Mouse (Mus musculus) lung, postnatal 4 days (tissue): ENCODE measurements around the gene Zfp952.
A peak's percentile ranks its signal among the peaks of the same experiment; 100 is the strongest.
"Not testable (repeated sequence)": the region's sequence is repeated elsewhere in the genome, so short reads cannot be mapped to it uniquely, and the experiment has no call there.

Experiments used
- DNase-seq, 2 experiments: peaks; one replicate each; pipeline ENCODE4 v3.0.0; 2021

The Zfp952 gene

DNA sequence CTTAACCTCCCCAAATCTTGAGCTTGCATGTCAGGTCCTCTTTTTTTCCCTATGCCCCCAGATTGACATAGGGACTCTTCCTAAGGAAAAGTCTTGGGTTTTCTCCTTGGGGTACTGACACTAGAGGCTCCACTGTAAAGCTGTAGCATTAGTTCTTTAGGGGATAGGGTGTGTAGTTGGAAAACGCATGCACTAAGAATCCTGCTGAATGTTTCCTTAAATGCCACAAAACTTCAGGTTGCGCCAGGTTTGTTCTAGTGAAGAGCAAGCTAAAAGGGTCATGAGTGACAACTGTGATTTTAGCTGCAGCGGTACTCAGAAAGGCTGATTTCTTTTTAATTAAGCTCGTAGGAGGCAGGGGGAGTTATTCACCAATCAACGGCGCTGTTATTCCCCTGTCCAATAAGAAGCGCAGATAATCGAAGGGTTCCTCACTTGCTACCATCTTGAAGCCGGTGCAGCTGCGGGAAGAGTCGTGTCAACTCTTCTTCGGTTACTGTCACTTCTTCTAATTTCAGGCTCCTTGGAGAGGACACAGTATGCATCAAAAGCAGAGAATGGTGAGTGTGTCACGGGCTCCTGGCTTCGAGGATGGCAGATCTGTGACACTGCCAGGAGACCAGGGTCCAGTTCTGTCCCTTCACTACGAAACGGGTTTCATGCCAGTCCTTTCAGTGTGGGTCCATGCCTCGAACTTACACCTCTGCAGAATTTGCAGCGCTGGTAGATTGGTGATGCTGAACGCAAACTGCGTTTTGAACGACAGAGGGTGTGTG, at the start of gene Zfp952:
Zfp952 (plus strand) TSS at position 431 of the 776 bp plus-strand sequence.
- peak; percentile 75 to 90 for DNase-seq

DNA sequence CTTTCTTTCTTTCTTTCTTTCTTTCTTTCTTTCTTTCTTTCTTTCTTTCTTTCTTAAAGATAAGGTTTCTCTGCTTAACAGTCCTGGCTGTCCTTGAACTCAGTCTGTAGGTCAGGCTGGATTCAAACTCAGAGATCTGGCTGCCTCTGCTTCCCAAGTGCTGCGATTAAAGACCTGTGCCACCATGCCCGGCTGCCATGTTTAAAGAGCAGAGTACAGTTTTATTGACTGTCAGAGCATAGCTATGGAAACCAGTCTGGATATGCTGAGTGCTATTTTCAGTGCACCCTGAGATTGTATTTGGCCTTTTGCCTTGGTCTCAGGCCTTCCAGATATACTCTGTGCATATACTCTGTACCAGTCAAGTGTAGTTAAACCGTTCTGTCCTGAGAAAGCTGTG, 49.3 kb upstream of the Zfp952 start:
- DNase-seq = no peak

DNA sequence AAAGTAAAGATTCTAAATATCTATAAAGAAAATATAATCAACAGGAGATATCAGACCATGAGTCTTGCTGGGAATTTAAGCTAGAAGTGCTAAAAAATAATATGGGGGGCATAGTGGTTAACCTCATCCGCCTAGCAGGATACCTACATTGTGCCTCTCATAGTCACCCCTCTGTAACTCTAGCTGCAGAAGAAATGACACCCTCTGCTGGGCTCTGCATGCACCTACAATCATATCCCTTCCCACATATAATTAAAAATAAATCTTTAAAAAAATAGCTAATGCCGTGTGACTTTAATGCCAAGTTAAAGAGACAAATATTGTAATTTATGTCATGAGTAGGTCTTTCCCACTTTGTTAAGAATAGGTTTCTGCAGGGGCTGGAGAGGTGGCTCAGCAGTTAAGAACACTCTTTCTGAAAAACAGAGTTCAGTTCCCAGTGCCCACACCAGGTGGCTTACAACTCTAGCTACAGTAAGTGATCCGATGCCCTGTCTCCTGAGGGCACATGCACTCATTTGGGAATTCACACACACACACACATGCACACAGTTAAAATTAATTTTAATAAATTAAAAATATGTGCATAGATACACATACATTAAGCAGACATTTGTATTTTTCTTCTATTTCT, 48.4 kb upstream of the Zfp952 start:
- no peak for DNase-seq

DNA sequence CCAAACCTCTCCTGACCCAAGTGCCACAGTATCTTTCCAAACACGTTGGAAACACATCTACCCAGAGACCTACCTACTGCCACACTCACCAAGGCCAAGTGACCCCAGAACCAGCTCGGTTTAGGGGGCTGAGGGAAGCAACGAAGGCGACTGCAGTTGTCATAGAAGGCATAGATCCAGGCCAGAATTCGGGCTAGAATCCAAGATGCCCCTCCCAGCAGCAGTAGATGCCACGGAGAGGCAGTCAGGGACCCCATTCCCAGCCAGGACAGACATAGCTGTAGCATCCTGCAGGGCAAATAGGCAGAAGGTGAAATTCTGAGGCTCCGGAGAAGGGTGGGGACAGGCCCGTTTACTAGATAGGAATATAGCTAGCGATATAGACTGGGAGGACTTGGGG, 46.2 kb upstream of the Zfp952 start:
- DNase-seq = peak in 1 of 2 experiments; percentile 13

DNA sequence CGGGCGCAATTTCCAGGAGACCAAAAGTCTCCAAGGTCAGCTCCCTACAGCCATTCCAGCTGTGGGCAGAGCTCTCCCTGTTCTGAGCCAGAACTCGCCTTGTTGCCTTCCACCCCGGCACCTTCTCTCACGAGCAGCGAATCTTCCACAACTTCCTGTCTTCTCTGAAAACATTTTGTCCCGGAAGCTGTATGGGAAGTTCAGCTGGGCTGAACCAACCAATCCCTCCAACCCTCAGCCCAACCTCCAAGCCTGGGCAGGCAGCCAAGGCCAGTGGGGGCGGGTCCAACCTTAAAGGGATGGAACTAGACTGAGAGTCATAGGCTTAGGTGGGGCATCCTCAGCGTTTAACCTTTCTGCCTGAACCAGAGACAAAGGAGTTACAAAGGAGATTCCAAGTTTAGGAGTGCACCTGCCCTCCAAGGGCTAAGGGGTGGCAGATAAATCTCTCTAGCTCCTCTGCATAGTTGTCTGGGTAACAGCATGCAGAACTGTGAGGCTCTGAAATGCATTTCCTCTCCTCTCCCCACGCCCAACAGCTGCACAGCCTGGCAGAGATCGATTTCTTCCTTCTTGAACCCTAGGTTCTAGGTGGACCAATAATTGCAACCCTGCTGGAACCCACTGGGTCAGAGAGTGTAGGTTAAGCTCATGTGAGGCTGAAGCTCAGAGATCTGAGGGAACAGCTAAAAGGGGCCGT, 45.6 kb upstream of the Zfp952 start, which contains the start of gene Cyp4f13:
Cyp4f13 (minus strand) TSS at position 188 of the 700 bp plus-strand sequence.
- DNase-seq = peak; percentile 97 to 99

DNA sequence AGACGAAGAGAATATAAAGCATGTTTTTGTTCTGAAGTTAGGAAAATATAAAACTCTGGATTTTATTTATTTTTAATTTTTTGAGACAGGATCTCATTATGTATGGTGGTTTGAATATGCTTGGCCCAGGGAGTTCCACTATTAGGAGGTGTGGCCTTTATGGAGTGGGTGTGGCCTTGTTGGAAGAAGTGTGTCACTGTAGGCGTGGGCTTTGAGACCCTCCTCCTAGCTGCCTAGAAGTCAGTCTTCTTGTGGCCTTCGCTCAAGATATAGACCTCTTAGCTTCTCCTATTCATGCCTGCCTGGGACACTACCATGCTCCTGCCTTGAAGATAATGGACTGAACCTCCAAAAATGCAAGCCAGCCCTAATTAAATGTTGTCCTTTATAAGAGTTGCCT, 42.8 kb upstream of the Zfp952 start:
- no peak for DNase-seq

DNA sequence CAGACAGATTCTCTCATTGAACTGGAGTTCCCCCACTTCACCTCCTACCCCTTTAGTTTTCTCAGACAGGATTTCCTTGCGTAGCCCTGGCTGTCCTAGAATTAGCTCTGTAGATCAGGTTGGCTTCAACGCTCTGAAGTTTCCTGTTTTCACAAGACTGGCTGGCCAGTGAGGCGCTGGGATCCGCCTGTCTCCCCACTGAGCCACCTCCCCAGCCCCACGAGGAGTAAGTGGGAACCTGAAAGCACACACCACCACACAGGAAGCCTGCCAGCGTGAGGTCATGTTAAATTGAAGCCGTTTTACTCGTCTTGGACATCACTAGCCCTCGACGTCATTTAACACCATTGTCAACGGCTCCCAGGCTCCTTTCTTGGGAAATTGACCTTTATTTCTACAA, 41.9 kb upstream of the Zfp952 start:
- DNase-seq = no peak

DNA sequence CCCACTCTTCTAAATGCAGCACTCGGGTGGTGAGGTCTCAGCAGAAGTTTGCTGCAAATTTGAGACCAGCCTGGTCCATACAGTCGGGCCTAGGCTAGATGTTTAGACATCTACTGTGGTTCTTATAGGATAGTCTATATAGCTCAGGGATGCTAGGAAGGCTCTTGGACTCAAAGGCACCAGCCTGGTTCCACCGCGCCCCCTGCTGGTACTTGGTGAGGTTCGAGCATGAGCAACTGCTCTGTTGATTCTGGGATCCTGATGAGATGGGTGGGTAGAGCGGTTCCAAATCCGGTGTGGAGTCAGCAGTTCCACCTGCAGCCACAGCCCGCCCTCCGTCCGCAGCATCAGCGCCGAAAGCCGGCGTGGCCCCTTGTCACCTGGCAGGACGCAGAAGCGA, 41.5 kb upstream of the Zfp952 start:
- DNase-seq = peak; percentile 77 to 83

DNA sequence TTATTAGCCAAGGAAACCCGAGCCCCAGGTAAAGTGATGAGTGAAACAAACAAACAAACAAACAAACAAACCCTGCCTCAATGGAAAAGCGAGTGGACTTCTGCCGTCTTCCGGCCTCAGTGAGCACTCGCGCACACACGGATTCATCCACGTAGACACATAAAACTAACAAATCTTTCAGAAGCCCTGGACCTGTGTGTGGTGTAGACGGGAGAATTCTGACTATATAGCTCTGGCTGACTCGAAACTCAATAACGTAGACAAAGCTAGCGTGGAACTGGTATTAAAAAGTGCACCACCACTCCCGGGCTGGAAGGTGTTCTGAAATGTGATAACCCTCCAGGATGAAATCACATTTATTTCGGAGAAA, 27.7 kb upstream of the Zfp952 start:
- DNase-seq = no peak

DNA sequence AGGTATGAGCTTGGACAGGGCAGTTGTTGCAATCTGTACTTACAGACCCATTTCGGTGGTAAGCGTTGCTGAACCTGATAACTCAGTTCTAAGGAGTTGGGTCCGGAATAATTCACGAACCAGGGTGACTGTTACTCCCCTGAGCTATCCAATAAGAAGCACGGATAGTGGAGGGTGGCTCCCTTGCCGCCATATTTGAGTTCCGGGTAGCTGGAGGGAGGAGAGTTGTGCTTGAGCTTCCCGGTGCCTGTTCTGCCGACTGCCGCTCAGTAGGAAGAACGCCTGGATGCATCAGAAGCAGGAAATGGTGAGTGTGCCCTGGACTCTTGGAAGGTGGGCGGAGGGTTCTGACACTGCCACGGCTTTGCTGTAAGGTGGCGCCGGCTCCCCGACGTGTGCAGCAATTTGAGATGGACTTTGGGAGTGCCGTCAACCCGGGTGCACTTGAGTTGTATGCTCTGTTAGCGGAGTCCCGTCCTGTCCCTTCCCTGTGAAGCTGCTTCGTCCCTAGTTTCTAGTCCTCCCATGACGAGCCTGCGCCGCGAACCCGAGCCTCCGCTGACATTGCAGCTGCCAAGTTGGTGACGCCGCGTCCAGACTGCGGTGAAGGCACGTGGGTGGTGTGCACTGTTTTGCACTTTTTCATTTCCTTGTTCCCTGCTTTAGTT, 27.2 kb upstream of the Zfp952 start, which contains the start of gene Zfp472:
Zfp472 (plus strand) TSS at position 192 of the 668 bp plus-strand sequence.
- DNase-seq = peak; percentile 90 to 93

DNA sequence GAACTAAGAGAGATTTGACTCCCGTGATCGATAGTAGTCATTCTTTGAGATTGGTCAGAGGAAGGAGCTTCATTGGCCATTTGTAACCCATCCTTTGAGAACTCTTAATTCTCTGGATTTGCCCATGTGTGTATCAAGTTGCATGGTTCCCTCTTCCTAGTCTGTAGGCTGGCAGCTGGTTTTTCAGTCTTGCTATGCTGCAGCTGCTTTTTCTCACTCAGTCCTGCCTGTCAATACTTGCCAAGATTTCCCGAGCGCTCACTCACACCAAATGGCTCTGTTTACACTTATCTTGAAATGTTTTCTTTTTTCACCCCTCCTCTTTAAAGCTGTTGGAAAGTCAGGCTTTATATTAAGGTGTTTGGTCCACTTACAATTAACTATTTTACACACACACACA, 11.6 kb upstream of the Zfp952 start:
- DNase-seq = no peak

DNA sequence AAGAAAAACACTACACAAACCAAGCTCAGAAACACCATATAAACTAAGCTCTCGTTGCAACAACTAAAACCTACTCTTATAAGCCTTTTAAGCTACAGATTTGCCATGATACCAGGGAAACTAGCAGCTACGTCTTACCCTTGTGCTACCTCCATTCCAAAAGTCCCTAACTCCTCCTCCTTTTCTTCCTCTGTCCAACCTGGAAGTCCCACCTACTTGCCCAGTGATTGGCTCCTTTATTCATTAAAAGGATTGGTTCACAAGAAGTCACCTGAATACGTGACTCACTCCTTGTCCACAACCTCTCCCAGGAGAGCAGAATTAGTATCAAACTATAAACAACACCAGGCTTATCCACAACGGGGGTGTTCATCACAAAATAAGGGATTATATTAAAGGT, 6.6 kb upstream of the Zfp952 start:
- no peak for DNase-seq

DNA sequence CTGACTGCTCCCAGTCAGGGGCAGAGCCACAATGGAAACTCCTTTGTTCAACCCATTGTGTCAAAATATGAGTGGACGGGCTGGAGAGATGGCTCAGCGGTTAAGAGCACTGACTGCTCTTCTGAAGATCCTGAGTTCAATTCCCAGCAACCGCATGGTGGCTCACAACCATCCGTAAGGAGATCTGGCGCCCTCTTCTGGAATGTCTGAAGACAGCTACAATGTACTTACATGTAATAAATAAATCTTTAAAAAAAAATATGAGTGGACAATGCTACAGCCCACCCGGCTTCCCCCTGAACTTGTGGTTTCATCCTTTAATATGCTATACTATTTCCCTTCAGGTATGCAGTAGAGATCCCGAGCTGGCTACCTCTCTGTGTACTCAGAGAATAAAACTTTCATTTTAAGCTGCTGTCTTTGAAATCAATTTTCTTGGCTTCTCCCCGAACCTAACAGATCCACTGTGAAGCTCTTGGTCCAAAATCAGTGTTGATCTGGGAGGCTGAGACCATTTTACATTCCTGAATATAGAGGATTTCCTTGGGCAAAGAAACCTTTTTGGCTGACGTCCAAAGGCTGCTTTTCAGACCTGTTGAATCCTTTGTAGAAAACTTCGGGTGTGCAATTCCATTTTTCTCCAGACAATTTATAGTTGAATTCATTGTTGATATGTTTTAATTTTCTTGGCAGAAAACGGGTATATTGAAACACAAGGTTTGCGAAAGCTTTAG, 797 bp upstream of the Zfp952 start:
- DNase-seq = peak in 1 of 2 experiments; percentile 35

DNA sequence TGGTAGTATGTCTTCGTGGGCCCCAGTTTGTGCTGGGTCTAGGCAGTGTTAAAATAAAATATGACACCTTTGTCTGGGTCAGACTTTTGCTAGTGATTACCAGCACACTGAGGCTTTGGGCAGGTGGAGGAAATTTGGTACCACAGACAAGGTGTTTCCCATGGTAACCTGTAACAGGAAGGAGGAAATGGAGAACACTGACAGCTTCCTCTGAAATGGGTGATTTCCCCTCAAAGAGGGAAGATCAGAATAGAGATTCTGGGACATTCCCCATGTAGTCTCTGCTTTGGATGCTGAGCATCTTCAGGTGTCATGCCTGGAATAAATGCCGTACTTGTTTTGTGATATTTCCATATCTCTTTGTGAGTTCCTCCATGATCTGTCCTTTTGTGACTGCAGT, 5.6 kb downstream of the Zfp952 start:
- DNase-seq = no peak

DNA sequence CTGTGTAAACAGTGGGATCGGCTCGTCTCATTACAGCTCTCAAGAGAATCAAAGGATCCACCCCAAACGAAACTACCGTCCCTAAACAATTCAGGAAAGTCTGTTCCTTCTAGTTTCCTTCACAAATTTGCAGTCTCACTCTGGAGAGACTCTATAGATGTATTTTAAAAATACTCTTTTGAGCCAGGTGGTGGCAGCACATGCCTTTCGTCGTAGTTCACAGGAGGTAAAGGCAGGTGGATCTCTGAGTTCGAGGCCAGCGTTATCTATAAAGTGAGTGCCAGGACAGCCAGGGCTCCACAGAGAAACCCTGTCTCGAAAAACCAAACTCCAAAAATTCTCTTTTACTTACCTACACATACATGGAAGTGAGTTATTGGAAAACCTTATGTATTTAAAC, 15.4 kb downstream of the Zfp952 start:
- DNase-seq = no peak

DNA sequence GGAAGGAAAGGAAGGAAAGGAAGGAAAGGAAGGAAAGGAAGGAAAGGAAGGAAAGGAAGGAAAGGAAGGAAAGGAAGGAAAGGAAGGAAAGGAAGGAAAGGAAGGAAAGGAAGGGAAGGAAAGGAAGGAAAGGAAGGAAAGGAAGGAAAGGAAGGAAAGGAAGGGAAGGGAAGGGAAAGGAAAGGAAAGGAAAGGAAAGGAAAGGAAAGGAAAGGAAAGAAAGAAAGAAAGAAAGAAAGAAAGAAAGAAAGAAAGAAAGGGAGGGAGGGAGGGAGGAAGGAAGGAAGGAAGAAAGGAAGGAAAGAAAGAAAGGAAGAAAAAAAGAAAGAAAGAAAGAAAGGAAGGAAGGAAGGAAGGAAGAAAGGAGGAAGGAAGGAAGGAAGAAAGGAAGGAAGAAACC, 27.5 kb downstream of the Zfp952 start:
- not testable (repeated sequence) for DNase-seq

DNA sequence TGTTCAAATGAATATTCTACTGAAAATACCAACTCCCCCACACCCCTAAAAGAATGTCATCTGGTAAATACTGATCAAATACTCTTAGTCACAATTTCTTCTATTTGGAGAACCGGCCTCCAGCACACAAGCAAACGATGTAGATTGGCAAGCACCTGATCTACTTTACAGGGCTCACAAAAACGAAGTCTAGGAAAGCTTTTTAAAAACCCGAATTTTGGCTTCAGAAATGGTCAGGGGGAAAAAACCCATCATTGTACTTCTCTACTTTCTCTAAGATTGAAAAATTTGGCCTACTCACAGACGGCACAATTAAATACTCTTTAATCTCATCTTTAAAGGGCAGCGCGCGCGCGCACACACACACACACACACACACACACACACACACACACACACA, 39.4 kb downstream of the Zfp952 start:
- no peak for DNase-seq

DNA sequence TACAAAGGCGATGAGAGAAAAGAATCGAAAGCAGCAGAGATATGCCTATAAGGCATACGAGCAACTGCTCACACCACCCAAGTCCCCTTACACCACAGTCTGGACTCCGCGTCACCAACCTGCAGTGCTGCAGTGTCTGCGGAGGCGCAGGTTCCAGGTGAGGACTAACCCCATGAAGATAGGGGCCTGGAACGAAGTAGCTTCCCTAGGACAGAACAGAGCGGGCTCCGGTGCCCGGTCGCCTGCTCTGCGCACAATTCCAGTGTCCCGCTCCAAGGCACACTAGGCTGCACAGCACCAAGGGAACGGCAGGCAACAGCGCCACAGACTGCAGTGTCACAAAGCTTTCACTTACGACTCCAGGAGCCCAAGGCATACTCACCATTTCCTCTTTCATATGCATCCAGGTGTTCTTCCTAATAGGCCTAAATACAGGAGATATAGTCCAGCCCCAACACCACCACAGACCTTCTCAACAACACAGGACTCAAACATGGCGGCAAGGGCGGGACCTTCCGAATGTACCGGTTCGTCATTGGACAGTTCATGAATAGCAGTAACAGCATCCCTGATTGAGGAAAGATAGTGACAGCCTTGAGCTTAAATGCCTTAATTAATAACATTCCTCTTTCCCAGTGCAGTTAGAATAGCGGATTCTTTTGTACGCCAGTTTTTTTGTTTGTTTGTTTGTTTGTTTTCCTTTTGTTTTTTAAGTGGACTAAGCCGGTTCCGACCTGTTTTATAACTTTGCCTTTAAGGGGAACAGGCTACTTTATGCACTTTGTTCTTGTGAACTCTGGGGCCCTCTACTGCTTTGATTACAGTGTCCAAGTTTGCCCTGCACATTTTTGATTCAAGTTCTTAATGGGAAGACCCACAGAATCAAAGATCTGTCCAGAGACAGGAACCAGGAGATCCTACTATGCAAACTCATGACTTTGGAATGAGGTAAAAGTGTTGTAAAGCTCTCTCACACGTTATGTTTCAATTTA, 40.3 kb downstream of the Zfp952 start, which contains the start of gene Zfp763:
Zfp763 (minus strand) TSS at position 503 of the 992 bp plus-strand sequence.
- DNase-seq = peak; percentile 79
